Mouse (Mus musculus) heart, adult 18-20 months (tissue): ENCODE measurements at regions not wholly inside any gene's neighbourhood (a gene's known extent, or its start where the extent isn't known, plus 50 kb on each side); places are given as distances from the start of the nearest gene placed in this dataset.

ENCODE experiments used
- DNase-seq, 2 experiments: peaks; one replicate each; pipeline ENCODE4 v3.0.0; 2021 to 2022; ENCODE audit warnings: mixed read lengths in 1 of 2

DNA sequence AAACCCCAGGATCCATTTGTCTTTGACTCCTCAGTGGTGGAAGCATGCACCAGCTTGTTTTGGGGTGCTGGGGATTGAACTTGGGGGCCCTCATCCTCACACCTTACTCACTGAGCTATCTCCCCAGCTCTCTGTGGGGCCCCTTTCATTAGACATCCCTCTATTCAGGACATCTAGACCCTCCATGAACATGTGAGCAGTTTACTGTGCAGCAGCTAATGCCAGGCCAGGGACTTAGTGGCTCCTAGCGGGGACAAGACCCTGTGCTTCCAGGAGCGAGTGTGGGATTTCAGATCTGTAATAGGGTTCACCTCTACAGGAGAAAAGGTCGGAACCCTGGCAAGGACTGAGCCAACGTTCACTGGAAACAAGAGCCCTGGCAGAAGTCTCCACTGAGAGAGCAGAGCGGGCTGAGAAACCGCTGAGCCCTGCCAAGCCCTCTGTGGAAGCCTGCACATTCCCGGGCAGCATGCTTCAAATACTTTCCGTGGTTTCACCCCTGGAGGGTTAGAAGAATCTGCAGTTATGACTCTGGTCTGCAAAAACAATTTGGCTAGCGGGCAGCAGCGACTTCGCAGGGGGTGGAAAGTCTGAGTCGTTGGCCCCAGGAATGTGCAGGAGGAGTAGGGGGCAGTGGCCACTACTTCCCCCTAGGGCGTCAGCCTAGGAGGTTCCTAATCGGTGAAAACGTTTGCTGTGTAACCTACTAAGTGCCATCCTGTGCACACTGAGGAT is 125.6 kb downstream of the Smad6 start:
- DNase-seq: peak; percentile 79 to 90

DNA sequence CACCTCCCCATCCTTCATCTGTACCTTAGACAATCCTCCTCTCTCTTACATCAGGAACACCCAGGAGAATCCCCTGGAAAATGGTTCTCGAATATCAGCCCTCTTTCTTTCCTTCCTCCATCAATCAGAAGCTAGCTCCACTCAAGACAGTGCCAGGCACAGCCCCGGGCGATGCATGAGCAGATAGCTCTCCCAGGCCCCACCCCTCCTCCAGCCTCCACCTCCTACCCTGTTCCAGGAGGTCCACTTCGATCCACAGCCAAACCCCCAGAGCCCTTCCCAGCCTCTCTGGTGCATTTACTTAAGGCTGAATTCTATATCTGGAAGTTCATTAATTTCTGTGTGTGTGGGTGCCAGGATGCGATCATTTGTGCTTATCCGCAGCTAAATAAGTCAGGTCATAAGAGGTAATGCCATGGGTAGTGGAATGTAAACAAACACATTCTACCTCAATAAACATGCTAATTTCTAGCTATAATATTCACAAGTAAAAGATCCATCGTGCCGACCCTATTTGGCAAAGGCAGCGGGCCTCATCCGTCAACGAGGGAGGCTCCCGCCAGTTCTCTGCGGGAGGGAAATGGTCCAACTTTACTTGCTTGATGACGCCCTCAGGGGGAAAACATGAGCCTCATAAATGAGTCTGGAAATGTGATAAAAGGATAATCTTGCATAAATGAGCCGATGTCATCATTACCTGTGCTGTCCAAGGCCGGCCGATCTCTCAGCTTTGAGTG is 129.5 kb downstream of the Smad6 start:
- no peak for DNase-seq

DNA sequence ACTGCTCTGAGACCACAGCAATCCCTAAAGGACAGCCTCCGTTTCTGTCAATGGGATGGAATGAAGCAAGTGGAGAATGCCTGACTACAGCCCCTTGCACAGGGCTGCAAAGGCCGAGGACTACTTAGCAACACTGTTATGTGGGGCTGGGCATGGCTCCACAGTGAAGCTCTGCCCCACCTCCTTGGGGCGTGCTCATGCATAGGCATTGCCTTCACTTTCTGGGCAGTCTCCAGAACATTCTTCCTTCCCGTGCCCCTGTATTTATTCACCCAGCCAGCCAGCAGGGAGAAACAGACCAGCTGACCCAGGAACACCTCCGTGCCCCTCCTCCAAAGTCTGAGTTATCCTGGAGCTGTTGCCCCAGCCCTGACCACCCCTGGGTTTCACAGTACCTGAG is 131.1 kb downstream of the Smad6 start:
- DNase-seq: peak; percentile 16 to 31

DNA sequence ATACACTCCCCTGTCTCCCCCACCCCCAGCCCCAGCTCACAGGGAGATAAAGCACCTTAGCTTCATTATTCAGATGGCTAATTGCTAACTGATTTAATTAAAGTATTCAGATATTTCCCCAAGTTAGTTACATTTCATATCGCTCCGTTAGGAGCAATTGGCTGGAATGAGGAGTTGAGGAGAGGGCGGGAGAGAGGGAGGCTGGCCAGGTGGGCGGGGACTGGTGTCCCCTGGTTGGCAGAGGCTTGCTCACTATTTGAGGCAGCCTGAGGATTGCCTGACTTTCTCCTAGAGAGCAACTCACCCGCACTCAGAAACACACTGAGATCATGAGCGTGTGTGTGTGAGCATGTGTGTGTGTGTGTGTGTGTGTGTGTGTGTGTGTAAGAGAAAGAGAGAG is 131.8 kb upstream of the Smad3 start:
- DNase-seq: peak; percentile 22 to 30

DNA sequence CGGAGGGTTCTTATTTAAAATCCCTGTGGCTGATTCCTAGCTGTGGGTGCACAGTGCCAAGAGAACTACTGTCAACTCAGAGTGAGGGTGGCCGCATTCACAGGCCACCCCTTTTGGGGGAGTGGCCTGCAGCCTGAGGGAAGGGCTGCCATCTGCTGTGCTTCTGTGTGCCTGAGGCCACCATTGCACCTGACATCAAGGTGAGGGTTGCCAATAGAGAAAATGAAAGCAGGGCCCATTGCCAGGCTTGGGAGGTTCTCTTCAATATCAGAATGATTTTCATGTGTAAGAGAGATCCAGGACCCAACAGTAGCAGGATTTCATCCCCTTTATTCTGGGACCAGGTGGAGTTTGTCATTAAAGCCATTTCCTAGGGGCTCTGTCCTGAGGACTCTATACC is 127.2 kb upstream of the Smad3 start:
- no peak for DNase-seq

DNA sequence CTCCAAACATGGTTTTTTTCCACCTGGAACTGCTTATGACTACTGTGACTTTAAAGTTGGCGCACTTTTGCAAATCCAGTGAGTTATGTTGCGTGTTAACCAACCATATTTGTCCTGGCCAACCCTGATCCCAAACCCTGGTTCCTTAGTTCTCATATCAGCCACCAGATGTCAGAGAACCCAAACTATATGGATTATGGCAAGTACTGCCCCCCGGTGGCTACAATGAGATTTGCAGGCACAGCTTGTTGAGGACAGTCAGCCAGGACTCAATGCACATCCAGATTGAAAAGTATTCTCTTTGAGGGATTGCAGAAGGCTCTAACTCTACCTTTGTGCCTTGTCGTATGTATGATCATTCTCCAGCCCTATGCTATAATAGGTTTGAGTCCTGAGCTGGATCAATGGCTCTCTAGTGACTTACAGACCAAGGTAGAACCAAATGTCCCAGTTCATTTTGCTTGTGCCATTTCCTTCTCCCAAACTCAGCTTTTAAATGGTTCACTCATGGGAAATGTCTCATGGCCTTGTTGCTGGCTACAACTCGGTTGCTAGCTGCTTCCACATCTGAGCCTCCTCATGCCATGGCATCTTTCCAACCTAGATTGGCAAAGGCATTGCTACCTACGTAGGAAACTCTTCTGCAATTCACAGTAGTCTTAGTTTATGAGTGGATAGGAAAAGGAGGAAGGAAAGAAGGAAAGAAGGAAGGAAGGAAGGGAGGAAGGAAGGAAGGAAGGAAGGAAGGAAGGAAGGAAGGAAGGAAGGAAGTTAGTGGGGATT is 126.1 kb upstream of the Smad3 start:
- peak; percentile 41 to 45 for DNase-seq

DNA sequence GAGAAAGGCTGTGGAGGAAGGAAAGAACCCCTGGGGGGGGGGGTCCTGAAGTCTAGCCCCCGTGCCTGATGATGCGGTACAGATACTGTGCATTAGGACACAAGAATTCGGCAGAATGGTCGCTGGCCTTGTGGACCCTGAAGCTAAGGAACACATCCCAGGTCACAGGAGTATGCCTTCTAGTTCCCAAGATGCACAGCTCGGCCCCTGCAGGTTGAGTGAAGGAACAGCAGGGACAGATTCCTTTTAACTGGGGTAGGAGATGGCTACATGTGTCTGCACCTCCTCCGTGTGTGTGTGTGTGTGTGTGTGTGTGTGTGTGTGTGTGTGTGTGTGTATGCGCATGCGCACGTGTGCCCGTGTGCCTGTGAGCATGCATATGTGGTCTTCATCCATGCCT is 123.9 kb upstream of the Smad3 start:
- DNase-seq: no peak

DNA sequence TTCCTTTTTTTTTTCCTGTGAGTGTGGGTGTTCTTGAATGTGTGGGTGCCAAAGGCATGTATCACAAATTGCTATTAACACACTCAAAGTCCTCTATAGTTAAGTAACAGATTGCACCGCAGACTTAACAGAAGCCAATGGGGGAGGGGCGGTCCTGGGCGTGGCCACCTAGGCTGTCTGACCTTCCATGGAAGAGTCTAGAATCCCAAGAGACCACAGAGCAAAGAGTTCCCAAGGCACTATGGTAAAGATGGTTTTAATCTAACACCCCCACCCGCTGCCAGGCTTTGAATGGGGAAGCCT is 123.4 kb upstream of the Smad3 start:
- DNase-seq: no peak

DNA sequence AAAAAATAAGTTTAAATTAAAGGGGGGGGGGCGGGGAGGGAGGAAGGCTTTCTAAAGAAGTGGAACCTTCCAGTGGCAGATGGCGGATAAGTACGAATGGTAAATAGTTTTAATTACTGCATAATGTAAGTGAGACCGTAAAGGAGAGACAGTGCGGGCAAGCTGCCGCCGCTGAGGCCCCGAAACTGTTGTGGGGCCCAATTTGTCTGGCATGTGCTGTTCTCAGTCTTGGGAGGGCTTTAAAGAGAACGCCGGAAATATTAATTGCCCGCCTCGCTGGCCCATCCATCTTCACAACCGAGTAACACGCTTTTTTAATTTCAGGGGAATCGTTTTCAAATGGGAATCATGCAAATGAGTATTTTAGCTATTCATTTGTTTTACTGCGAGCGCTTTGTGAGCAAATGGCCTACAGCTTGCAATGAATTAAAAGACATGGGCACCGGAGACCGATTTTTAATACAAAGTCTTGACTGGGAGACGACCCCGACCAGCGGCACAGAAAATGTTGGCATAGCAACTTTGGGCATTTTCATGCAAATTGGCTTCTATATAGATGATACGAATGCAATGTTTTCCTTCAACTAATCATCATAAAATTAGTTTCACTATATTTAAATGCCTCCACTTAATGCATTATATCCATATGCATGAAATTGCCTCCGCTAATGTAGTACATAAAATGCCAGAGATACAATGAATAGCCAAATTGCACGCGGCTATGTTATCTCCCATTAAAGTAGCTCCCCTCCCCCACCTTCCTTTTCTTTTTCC is 122.9 kb upstream of the Smad3 start:
- no peak for DNase-seq

DNA sequence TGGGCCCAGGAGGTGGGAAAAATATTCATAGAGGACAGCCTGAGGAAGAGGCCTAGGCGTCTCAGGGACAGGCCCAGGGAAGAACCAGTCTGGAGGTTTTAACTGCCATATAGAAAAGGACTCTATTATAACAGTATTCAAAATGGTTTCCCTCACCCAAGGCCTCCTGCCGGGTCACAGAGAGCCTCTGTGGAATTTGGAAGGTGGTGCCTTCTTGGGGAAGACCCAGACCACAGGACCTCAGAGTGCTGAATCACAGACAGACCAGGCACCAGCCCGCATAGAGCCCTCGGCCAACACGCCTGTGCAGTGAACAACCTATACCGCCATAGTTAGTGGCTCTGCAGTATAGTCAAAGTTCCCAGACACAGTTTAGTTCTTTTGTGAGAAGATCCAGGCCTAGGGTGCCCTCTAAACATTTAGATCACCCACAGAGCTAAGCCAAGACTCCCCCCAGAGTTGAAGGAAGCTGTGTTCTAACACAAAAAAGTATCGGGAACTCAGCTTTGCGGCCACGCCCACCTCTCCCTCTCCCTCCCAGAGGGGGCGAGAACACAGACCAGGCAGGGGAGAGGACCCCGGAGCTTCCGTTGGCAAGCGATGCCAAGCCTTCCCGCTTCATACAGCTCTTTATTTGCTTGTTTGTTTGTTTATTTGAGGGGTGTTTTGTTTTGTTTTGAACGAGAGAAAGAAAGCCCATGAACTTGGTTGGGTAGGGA is 122.1 kb upstream of the Smad3 start:
- DNase-seq: no peak

DNA sequence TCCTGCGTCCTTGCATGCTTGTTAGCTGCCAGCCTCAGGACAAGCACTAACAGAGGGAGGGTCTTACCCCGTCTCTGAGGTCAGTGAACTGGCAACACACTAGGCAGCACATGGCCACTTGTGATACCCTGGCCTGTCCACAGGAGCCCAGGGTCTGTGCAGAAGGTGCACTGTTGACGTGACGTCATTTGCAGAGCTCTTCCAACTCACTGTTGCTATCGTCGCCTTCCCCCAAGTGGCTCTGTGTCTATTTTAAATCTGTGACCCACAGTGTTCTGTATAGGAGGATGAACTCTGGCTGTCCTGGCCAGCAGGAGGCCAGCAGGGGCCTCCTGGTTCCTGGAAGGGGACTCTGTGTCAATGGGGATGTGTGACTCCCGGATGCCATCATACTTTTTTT is 120.1 kb upstream of the Smad3 start:
- peak; percentile 52 to 67 for DNase-seq

DNA sequence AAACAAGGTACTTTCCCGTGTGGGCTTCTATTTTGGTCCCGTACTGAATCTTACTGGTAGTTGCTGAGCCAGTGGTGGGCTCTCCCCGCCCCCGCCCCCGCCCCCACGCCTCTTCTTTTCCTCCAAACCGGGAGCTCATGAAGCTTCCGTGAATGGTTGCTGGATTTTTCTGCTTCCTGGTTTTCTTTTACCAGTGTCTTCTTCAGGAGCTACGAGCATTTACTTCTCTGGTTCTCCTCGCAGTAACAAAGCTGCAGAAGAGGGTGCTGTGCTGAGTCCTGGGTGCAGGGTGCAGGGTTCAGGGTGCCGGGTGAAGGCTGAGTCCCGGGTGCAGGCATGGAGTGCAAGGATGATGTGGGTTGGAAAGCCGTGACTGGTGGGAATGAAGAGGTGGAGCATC is 119.1 kb upstream of the Smad3 start:
- DNase-seq: no peak

DNA sequence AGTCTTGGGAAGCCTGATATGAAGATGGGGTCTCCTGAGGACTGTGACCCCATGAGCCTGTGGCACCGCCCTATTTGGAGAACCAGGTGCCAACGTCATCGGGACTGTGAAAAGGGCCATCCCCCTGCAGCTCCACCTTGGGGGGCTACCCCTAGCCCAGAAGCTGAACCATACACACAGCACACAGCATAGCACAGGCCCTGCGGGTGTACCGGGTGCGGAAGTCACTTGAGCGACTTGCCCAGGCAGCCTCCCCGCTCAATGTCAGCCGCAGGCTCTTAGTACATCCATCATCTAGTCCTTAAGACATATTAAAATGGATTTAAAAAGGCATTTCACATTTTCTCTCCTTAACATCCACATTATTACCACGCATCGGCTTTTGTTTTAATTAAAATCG is 118.2 kb upstream of the Smad3 start:
- no peak for DNase-seq

DNA sequence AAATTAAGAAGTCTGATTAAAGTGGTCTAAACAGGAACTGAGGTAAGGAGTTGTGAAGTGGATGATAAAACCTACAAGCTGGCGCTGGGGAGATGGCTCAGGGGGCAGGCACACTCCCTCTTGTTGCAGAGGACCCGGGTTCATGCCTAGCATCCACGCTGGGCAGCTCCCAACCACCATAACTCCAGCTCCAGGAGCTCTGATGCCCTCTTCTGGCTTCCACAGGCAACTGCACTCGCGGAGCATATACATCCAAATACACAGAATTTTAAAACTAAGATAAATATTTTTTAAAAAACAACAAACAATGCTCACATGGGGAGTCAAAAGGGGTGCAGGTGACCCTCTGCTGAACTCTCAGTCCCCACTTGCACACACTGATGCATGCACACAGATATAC is 117.4 kb upstream of the Smad3 start:
- DNase-seq: no peak

DNA sequence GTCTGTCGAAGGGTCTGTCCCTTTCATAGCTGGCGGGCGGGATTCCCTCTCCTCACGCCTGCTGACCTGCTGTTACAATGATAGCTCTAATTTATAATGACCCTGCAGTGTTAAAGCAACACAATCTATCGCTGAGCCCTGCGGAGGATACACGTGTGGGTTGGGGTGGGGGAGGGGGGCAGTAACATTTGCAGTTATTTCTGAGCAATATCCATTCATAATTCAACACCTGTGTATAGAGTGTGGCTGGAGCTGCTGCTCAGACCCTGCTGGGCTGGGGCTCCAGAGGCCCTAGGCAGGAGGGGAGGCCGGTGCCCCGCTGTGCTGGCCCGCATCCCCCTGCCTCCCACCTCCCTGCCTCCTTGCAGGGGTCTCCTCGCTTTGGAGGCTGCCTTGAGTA is 106.6 kb upstream of the Smad3 start:
- no peak for DNase-seq

DNA sequence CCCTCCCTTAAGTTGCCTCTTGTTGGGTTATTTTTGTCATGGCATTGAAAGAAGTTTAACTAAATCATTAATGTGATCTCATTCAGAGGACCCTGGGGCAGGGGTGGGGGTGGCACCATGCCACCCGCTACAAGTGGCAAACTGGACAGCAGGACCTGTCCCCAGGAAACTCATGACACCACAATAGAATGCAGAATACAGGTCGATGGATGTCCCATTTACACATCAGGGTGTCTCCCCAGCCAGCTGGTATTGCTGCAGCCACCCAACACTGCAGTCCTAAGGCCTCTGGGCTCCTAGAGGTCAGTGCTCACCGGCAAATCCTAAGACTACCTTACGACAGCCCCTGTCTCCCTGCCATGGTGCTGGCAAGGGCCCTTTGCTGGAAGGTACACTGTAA is 105.5 kb upstream of the Smad3 start:
- DNase-seq: no peak

DNA sequence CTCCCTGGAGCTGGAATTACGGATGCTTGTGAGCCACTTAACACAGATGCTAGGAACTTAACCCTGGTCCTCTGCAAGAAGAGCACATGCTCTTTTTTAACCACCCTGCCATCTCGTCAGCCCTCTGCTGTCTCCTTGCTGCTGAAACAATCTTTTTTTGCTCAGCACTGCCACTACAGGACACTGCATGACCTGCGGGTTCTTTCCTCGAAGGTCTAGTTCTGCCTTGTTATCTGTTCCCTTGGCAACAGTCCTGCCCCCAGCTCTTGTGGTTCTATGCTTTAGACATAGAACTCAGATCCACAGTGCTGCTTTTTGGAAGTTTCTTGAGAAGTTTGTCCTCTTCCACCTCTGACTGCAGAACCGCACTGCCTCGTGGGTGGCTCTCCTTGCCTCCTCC is 104.6 kb upstream of the Smad3 start:
- DNase-seq: no peak

DNA sequence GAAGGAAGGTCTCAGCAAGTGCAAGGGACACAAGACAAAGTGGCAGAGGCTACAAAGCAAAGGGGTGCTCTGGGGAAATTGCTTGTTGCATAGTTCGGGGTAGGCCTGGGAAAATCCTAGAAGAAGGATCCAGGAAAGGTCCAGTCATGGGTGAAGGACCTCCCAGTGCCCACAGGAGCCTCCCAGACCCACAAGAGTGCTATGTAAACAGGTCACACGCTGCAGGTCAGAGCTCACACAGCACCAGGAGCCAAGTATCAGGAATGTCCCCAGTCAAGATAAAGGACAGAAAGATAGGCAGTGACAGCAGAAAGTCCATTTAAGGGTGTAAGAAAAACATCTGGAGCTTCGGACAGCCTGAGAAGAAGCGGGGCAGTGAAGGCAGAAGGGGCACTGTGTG is 103.6 kb upstream of the Smad3 start:
- no peak for DNase-seq

DNA sequence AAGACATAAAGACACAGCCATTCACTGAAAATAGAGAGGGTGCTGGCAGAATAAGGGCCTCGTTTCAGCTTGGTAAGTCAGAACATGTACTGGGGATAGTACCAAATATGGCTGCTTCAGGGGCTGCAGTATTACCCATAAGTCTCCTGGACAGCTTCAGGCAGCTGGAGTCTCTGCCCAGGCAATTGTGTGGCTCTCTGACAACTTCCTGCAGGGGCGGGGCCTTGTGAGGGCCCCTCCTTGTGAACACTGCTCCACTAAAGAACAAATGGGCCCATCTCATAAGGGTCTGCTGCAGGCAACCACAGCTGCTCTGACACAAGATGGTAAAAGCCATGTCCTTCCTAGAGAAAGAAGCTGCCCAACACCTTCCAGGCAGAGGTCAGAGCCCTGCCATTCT is 102.4 kb upstream of the Smad3 start:
- no peak for DNase-seq

DNA sequence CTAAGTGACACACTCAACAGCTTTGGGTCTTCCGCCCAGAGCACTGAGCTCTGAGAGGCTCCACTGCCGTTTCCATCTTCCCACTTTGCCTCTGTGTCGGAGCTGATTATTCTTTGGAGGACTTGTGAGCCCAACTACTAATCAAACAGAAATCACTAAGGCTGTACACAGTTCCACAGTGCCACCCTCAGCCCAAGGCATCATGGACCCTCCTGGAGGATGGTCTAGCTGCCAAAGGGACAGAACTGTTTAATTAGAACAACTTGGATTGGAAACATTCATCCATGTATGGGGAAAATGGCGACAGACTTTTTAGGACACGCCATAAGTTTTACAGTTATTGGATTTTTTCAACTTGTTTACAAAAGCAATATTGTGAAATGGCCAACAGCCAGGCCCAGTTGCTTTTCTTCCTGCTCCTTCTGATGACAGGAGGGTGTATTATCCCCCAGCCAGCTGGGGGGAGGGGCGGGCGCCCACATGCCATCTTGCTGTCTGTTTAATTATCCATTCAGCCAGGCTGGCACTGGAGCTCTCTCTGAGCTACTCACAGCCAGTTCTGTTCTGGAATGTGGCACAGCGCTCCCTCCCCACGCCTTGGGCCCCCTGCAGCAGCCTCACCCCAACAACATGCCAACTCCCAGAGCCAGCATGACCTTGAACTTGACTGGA is 98.4 kb upstream of the Smad3 start:
- peak in 1 of 2 experiments; percentile 14 for DNase-seq

DNA sequence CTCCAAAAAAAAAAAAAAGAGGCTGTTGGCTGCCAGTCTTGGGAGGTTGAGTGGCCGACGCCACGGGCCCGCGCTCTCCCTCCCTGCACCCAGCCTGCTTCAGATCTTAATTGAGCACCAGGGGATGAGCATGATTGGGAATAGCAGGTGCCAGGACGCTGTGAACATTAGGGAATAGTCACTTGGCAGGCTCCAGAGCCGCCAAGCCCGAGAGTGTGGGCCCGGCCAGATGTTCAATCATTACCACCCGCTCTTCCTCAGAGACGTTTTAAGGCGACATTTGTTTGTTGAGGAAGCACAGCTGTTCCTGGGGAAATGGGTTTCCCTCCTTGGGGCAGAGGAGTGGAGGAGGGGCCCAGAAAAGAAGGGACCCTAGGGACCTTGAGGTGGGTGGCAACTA is 94.0 kb upstream of the Smad3 start:
- DNase-seq: no peak

DNA sequence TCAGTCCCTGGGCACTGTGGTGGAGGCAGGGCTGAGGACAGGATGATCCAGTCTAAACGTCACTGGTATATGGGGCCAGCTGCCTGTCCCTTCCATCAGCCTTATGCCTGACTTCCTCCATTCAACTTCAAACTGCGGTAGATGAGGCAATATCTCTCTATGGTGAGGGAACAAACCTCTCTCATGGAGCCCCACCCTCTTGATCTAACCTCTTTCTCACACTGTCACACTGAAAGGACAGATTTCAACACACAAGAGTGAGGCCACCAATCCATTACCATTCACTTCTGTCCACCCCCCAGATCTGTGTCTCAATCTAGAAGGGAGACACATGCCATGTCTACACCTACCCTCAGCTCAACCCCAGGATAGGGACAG is 92.5 kb upstream of the Smad3 start:
- no peak for DNase-seq
